Mouse (Mus musculus) MEL (cell line): ENCODE data around the gene Rpl41. TPM values are rescaled to one million over a fixed set of nuclear protein-coding genes. Genes with fewer than 3 reads are reported as not detected.

Experiments
- DNase-seq: peaks from one replicate; pipeline ENCODE4 v3.0.0; 2011; ENCODE audit warnings: low read depth, low spot score
- H3K27ac ChIP-seq: 2 replicates; pipeline ENCODE4 v1.5.1; 2012; ENCODE audit warnings: low read depth, mild to moderate bottlenecking, control low read depth, low read length, moderate library complexity; ENCODE audit not compliant: control insufficient read depth
- H3K27me3 ChIP-seq, 2 experiments: fragments of 150-350 bp in 1 of 2; sonication (generic) in 1 of 2; 2 replicates each; pipeline ENCODE4 v1.6.1; 2012; ENCODE audit warnings: low read length in 2 of 2, mild to moderate bottlenecking in 2 of 2, improper control_type of control experiment in 1 of 2, moderate library complexity in 1 of 2; ENCODE audit not compliant: insufficient read depth in 2 of 2, control insufficient read depth in 1 of 2
- H3K36me3 ChIP-seq, 2 experiments: 2 replicates each; pipeline ENCODE4 v1.6.1; 2012 to 2014; ENCODE audit warnings: low read length in 2 of 2, improper control_type of control experiment in 1 of 2, inconsistent platforms in 1 of 2, mild to moderate bottlenecking in 1 of 2; ENCODE audit not compliant: insufficient read depth in 2 of 2, control insufficient read depth in 1 of 2
- H3K4me1 ChIP-seq, 2 experiments: fragments of 150-350 bp in 1 of 2; sonication (generic) in 1 of 2; 2 replicates each; pipeline ENCODE4 v1.6.1; 2012; ENCODE audit warnings: low read length in 2 of 2, improper control_type of control experiment in 1 of 2, mild to moderate bottlenecking in 1 of 2; ENCODE audit not compliant: insufficient read depth in 2 of 2, control insufficient read depth in 1 of 2
- H3K4me3 ChIP-seq, 2 experiments: fragments of 150-350 bp in 1 of 2; sonication (generic) in 1 of 2; 2 replicates each; pipeline ENCODE4 v1.5.1; 2012; ENCODE audit warnings: low read depth in 2 of 2, low read length in 2 of 2, mild to moderate bottlenecking in 2 of 2, moderate library complexity in 2 of 2, control low read depth in 1 of 2, improper control_type of control experiment in 1 of 2; ENCODE audit not compliant: control insufficient read depth in 1 of 2, insufficient read depth in 1 of 2
- H3K79me2 ChIP-seq: 2 replicates; pipeline ENCODE4 v1.6.1; 2012; ENCODE audit warnings: mild to moderate bottlenecking, low read length, moderate library complexity; ENCODE audit not compliant: control insufficient read depth, poor library complexity, insufficient read depth
- H3K9ac ChIP-seq: 2 replicates; pipeline ENCODE4 v1.6.1; 2012; ENCODE audit warnings: low read depth, mild to moderate bottlenecking, control low read depth, low read length, moderate library complexity; ENCODE audit not compliant: control insufficient read depth, poor library complexity, severe bottlenecking
- H3K9me3 ChIP-seq: fragments of 150-350 bp; sonication (generic); replicated peaks from 2 replicates; pipeline ENCODE4 v1.6.1; 2012; ENCODE audit warnings: mild to moderate bottlenecking, low read length, improper control_type of control experiment, moderate library complexity; ENCODE audit not compliant: insufficient read depth
- BHLHE40 ChIP-seq: IDR thresholded peaks from 2 replicates; pipeline ENCODE4 v1.6.1; 2012; ENCODE audit warnings: low read depth, mild to moderate bottlenecking, inconsistent platforms, low read length, improper control_type of control experiment, borderline replicate concordance
- CHD1 ChIP-seq: IDR thresholded peaks from 2 replicates; pipeline ENCODE4 v1.6.1; 2012; ENCODE audit warnings: low read depth, mild to moderate bottlenecking, inconsistent platforms, low read length, improper control_type of control experiment
- CHD2 ChIP-seq: IDR thresholded peaks from 2 replicates; pipeline ENCODE4 v1.6.1; 2011; ENCODE audit warnings: low read length, improper control_type of control experiment
- CTCF ChIP-seq, 3 experiments: IDR thresholded peaks in 2 of 3; conservative IDR thresholded peaks in 1 of 3; 2 replicates each; pipeline ENCODE4 v1.5.1; 2011 to 2012; ENCODE audit warnings: low read length in 3 of 3, low read depth in 2 of 3, mild to moderate bottlenecking in 2 of 3, improper control_type of control experiment in 1 of 3, inconsistent platforms in 1 of 3, mixed read lengths in 1 of 3, moderate library complexity in 1 of 3; ENCODE audit not compliant: control insufficient read depth in 1 of 3, insufficient read depth in 1 of 3, poor library complexity in 1 of 3, severe bottlenecking in 1 of 3
- E2F4 ChIP-seq: IDR thresholded peaks from 2 replicates; pipeline ENCODE4 v1.6.1; 2011; ENCODE audit warnings: low read depth, low read length, improper control_type of control experiment, borderline replicate concordance
- EP300 ChIP-seq, 2 experiments: IDR thresholded peaks; 2 replicates each; pipeline ENCODE4 v1.6.1; 2011; ENCODE audit warnings: improper control_type of control experiment in 2 of 2, low read length in 2 of 2, low read depth in 1 of 2, mild to moderate bottlenecking in 1 of 2
- ETS1 ChIP-seq: IDR thresholded peaks from 2 replicates; pipeline ENCODE4 v1.6.1; 2012; ENCODE audit warnings: low read depth, mild to moderate bottlenecking, inconsistent platforms, low read length, improper control_type of control experiment, moderate library complexity
- GABPA ChIP-seq: IDR thresholded peaks from 2 replicates; pipeline ENCODE4 v1.6.1; 2012; ENCODE audit warnings: low read depth, mild to moderate bottlenecking, inconsistent platforms, low read length, improper control_type of control experiment, moderate library complexity
- GATA1 ChIP-seq: IDR thresholded peaks from 2 replicates; pipeline ENCODE4 v1.6.1; 2011; ENCODE audit warnings: low read depth, low read length, improper control_type of control experiment
- HCFC1 ChIP-seq: IDR thresholded peaks from 2 replicates; pipeline ENCODE4 v1.6.1; 2012; ENCODE audit warnings: low read depth, mild to moderate bottlenecking, inconsistent platforms, low read length, improper control_type of control experiment, moderate library complexity
- JUND ChIP-seq: IDR thresholded peaks from 2 replicates; pipeline ENCODE4 v1.6.1; 2011; ENCODE audit warnings: low read depth, mild to moderate bottlenecking, improper control_type of control experiment, low read length
- KAT2A ChIP-seq: conservative IDR thresholded peaks from 2 replicates; pipeline ENCODE4 v1.6.1; 2012; ENCODE audit warnings: low read depth, low read length, improper control_type of control experiment, inconsistent platforms
- MAFK ChIP-seq: IDR thresholded peaks from 2 replicates; pipeline ENCODE4 v1.6.1; 2011; ENCODE audit warnings: low read depth, mild to moderate bottlenecking, low read length, improper control_type of control experiment, borderline replicate concordance
- MAX ChIP-seq: IDR thresholded peaks from 2 replicates; pipeline ENCODE4 v1.6.1; 2011; ENCODE audit warnings: low read length, improper control_type of control experiment
- MAZ ChIP-seq: IDR thresholded peaks from 2 replicates; pipeline ENCODE4 v1.6.1; 2012; ENCODE audit warnings: low read depth, mild to moderate bottlenecking, inconsistent platforms, low read length, improper control_type of control experiment
- MEF2A ChIP-seq: IDR thresholded peaks from 2 replicates; pipeline ENCODE4 v1.6.1; 2014; ENCODE audit warnings: low read depth, mild to moderate bottlenecking, inconsistent platforms, low read length, improper control_type of control experiment; ENCODE audit not compliant: poor library complexity, insufficient replicate concordance, severe bottlenecking; ENCODE audit errors: extremely low read depth
- MXI1 ChIP-seq: IDR thresholded peaks from 2 replicates; pipeline ENCODE4 v1.6.1; 2011; ENCODE audit warnings: mild to moderate bottlenecking, low read depth, low read length, improper control_type of control experiment
- MYB ChIP-seq: IDR thresholded peaks from 2 replicates; pipeline ENCODE4 v1.6.1; 2011; ENCODE audit warnings: mild to moderate bottlenecking, low read depth, low read length, improper control_type of control experiment
- MYC ChIP-seq: IDR thresholded peaks from 2 replicates; pipeline ENCODE4 v1.6.1; 2011; ENCODE audit warnings: low read depth, mild to moderate bottlenecking, low read length, improper control_type of control experiment, moderate library complexity
- NELFE ChIP-seq: IDR thresholded peaks from 2 replicates; pipeline ENCODE4 v1.6.1; 2011; ENCODE audit warnings: low read depth, low read length, improper control_type of control experiment
- NRF1 ChIP-seq: IDR thresholded peaks from 2 replicates; pipeline ENCODE4 v1.6.1; 2014; ENCODE audit warnings: low read depth, mild to moderate bottlenecking, inconsistent platforms, low read length, improper control_type of control experiment, moderate library complexity; ENCODE audit not compliant: poor library complexity, insufficient read depth, severe bottlenecking
- POLR2A ChIP-seq, 2 experiments: IDR thresholded peaks; 2 replicates each; pipeline ENCODE4 v1.6.1; 2011 to 2012; ENCODE audit warnings: low read length in 2 of 2, mild to moderate bottlenecking in 2 of 2, control low read depth in 1 of 2, improper control_type of control experiment in 1 of 2, low read depth in 1 of 2, moderate library complexity in 1 of 2; ENCODE audit not compliant: control insufficient read depth in 1 of 2, insufficient read depth in 1 of 2, poor library complexity in 1 of 2
- POLR2AphosphoS2 ChIP-seq: IDR thresholded peaks from 2 replicates; pipeline ENCODE4 v1.6.1; 2011; ENCODE audit warnings: low read length, improper control_type of control experiment
- POLR2AphosphoS5 ChIP-seq: IDR thresholded peaks from 2 replicates; pipeline ENCODE4 v1.6.1; 2012; ENCODE audit warnings: low read depth, borderline replicate concordance, mild to moderate bottlenecking, inconsistent platforms, low read length, moderate library complexity, mixed read lengths
- RAD21 ChIP-seq: IDR thresholded peaks from 2 replicates; pipeline ENCODE4 v1.6.1; 2011; ENCODE audit warnings: mild to moderate bottlenecking, low read depth, low read length, improper control_type of control experiment
- RCOR1 ChIP-seq: IDR thresholded peaks from 2 replicates; pipeline ENCODE4 v1.6.1; 2012; ENCODE audit warnings: low read depth, mild to moderate bottlenecking, inconsistent platforms, low read length, improper control_type of control experiment
- SIN3A ChIP-seq: IDR thresholded peaks from 2 replicates; pipeline ENCODE4 v1.6.1; 2012; ENCODE audit warnings: low read length, improper control_type of control experiment, inconsistent platforms
- SMC3 ChIP-seq: IDR thresholded peaks from 2 replicates; pipeline ENCODE4 v1.6.1; 2011; ENCODE audit warnings: low read depth, low read length, improper control_type of control experiment
- TAL1 ChIP-seq: IDR thresholded peaks from 2 replicates; pipeline ENCODE4 v1.6.1; 2012; ENCODE audit warnings: mild to moderate bottlenecking, inconsistent platforms, low read length, moderate library complexity, mixed read lengths
- TBP ChIP-seq: IDR thresholded peaks from 2 replicates; pipeline ENCODE4 v1.8.0; 2011; ENCODE audit warnings: low read depth, low read length, improper control_type of control experiment
- USF1 ChIP-seq: IDR thresholded peaks from 2 replicates; pipeline ENCODE4 v1.6.1; 2014; ENCODE audit warnings: low read depth, mild to moderate bottlenecking, inconsistent platforms, low read length, improper control_type of control experiment, moderate library complexity
- USF2 ChIP-seq, 2 experiments: IDR thresholded peaks; 2 replicates each; pipeline ENCODE4 v1.6.1; 2011 to 2012; ENCODE audit warnings: improper control_type of control experiment in 2 of 2, low read length in 2 of 2, borderline replicate concordance in 1 of 2, inconsistent platforms in 1 of 2, low read depth in 1 of 2, mild to moderate bottlenecking in 1 of 2; ENCODE audit not compliant: insufficient read depth in 1 of 2
- ZC3H11A ChIP-seq: IDR thresholded peaks from 2 replicates; pipeline ENCODE4 v1.6.1; 2012; ENCODE audit warnings: low read depth, mild to moderate bottlenecking, inconsistent platforms, low read length, improper control_type of control experiment
- ZMIZ1 ChIP-seq: IDR thresholded peaks from 2 replicates; pipeline ENCODE4 v1.6.1; 2012; ENCODE audit warnings: low read depth, mild to moderate bottlenecking, inconsistent platforms, low read length, improper control_type of control experiment, moderate library complexity
- ZNF384 ChIP-seq: IDR thresholded peaks from 2 replicates; pipeline ENCODE4 v1.6.1; 2012; ENCODE audit warnings: low read depth, mild to moderate bottlenecking, inconsistent platforms, low read length, improper control_type of control experiment
- polyA plus RNA-seq, 2 experiments: library from polyadenylated mRNA; stranded (reverse) in 1 of 2; unstranded in 1 of 2; fragments of >175 nt in 1 of 2; fragments of >200 nt in 1 of 2; gene quantifications; 2 replicates each; pipeline versions ENCODE4 v1.2.1 to v1.2.4; 2012; ENCODE audit warnings: low replicate concordance in 2 of 2, low read depth in 1 of 2; ENCODE audit not compliant: insufficient read length in 2 of 2, insufficient read depth in 1 of 2, missing spikeins in 1 of 2
- total RNA-seq: library from RNA; depleted of rRNA; stranded (reverse); fragments of 300-350 nt; gene quantifications from 2 replicates; pipeline ENCODE4 v1.2.3, GENCODE M21; 2012; rRNA removed

Gene Rpl41
- total RNA-seq (6,649 and 6,931 TPM in 2 replicates), polyA plus RNA-seq (over 10,000 TPM in 1 of 2 experiments, 100 to 1,000 TPM in 1; 274 to 10,905 TPM)

DNA sequence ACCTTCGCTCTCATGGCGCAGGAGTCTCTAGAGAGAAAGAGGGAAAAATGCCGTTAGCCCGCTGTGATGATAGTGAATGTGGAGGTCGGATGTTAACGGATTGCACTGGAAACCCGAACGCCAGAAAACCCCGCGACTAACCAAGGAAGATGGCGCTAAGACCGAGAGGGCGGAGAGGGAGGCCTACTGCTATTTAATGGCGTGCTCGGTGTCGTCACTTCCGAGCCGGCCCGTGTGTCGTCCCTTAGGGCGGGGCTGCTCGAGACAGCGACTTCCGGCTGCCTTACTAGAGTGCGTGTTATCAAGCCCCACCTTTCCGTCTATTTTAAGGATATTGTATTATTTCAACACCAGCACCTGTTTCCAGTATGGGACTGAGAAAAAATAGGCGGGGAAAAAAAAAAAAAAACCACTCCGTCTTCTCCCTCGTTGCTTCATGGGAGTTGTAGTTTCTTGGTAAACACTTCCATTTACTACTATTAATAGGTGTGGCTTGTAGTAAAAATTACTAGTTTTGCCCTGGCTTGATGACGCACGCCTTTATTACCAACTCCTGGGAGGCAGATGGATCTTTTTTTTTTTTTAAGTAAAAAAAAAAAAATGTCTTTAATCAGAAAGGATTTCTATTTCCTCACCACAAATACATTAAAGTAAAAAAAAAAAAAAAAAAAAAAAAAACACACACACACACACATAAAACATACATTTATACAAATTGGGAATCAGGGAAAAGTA, at the start of gene Rpl41:
Rpl41 (minus strand) TSS at position 359 of the 735 bp plus-strand sequence.
- Histone ChIP-seq H3K4me1 (peaks cover 0 to 16% of the 10 kb centered on the region in 2 experiments; a peak in 2 of 4 replicates), H3K79me2 (peaks cover 18% of the 10 kb centered on the region), H3K9ac (peak within 1 kb of the TSS; percentile 100), H3K4me3 (peak within 1 kb of the TSS; percentile 54 to 96), H3K9me3 (no peaks in the 10 kb centered on the region), H3K36me3 (peaks cover 0 to 8% of the 10 kb centered on the region in 2 experiments; a peak in 2 of 4 replicates), H3K27ac (peak within 1 kb of the TSS; percentile 97), H3K27me3 (no peaks in the 10 kb centered on the region)
- DNase-seq, result peak; percentile 99
- TF ChIP-seq RCOR1, result no peak
- peak; percentile 99 for TF ChIP-seq TBP
- no peak for TF ChIP-seq MAFK
- TF ChIP-seq MEF2A, result 0 out of 2 replicates have a peak, but pooled peaks have one; percentile 2
- TF ChIP-seq SIN3A, result peak; percentile 97
- TF ChIP-seq MAZ, result peak; percentile 72
- TF ChIP-seq TAL1, result peak; percentile 57
- TF ChIP-seq NRF1, result no peak
- peak; percentile 99 for TF ChIP-seq ZMIZ1
- TF ChIP-seq MAX, result 0 out of 2 replicates have a peak, but pooled peaks have one; percentile 39
- peak; percentile 96 for TF ChIP-seq MYC
- TF ChIP-seq USF2 (IDR thresholded peaks at IDR 0.05; ENCODE audit: borderline replicate concordance in 1 of 2, insufficient read depth in 1 of 2, low read depth in 1 of 2, low read length in 2 of 2), result no peak
- peak; percentile 100 for TF ChIP-seq ZNF384
- TF ChIP-seq KAT2A, result peak; percentile 82
- TF ChIP-seq EP300 (IDR thresholded peaks at IDR 0.05; ENCODE audit: low read depth in 1 of 2, low read length in 2 of 2), result peak in 1 of 2 experiments; percentile 13; a peak in 1 of 4 replicates
- TF ChIP-seq HCFC1, result peak; percentile 98
- no peak for TF ChIP-seq RAD21
- TF ChIP-seq ETS1, result peak; percentile 91
- TF ChIP-seq MYB, result no peak
- TF ChIP-seq USF1, result no peak
- peak; percentile 81 for TF ChIP-seq MXI1
- no peak for TF ChIP-seq JUND
- peak; percentile 64; the same call in 1 of the 2 replicates for TF ChIP-seq GATA1
- peak; percentile 100 for TF ChIP-seq NELFE
- peak; percentile 97 to 100 for TF ChIP-seq POLR2A (IDR thresholded peaks at IDR 0.05; ENCODE audit: control insufficient read depth in 1 of 2, insufficient read depth in 1 of 2, low read depth in 1 of 2, low read length in 2 of 2, poor library complexity in 1 of 2)
- TF ChIP-seq CHD1, result peak; percentile 91; the same call in 1 of the 2 replicates
- no peak for TF ChIP-seq GABPA
- no peak for TF ChIP-seq CHD2
- TF ChIP-seq POLR2AphosphoS5, result peak; percentile 97
- TF ChIP-seq ZC3H11A, result no peak
- TF ChIP-seq E2F4, result peak; percentile 16; the same call in 1 of the 2 replicates
- no peak for TF ChIP-seq CTCF (IDR thresholded peaks at IDR 0.05 in 2 of 3, conservative IDR thresholded peaks at IDR 0.05 in 1 of 3; ENCODE audit: control insufficient read depth in 1 of 3, insufficient read depth in 1 of 3, low read depth in 2 of 3, low read length in 3 of 3, poor library complexity in 1 of 3, severe bottlenecking in 1 of 3)
- TF ChIP-seq POLR2AphosphoS2, result peak; percentile 100
- no peak for TF ChIP-seq BHLHE40
- no peak for TF ChIP-seq SMC3
